Mouse (Mus musculus): ENCODE data around the gene Stxbp2. TPM values are rescaled to one million over a fixed set of nuclear protein-coding genes. Genes with fewer than 3 reads are reported as not detected.

The Stxbp2 gene
- polyA plus RNA-seq, 1 experiment from 2014 or later: 61.9 TPM

DNA sequence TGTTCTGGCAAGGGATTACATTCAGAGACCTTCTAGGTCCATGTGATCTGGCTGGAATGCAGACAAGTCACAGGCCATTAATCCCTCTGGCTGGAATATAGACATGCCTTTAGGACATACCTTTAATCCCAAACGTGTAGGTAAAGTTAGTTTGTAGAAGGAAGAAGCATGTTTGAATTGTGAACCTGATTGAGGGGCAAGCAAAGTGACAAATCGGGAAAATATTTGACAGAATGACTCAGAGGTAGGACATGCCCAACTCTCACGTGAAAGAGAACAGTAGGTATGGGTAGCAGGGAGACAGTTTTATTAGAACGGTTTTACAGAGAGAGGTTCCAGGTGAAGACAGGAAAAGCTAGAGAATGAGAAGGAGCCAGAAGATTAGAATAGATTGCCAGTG is 16.8 kb downstream of the Stxbp2 start:
- H3K4me1 ChIP-seq: no peaks in the 10 kb centered on the region
- H3K27me3 ChIP-seq: no peaks in the 10 kb centered on the region
- no peak overlapping the region for H3K4me3 ChIP-seq
- H3K27ac ChIP-seq (replicated peaks): no peak overlapping the region
- no peak overlapping the region for H3K9ac ChIP-seq (replicated peaks)
- WGBS: 81% methylated on average over 4 of the region's 4 CpGs
- H3K36me3 ChIP-seq: no peaks in the 10 kb centered on the region
- no peaks in the 10 kb centered on the region for H3K9me3 ChIP-seq
- no peak overlapping the region for H3K4me2 ChIP-seq (replicated peaks)
- no peak for ATAC-seq (replicated peaks)

DNA sequence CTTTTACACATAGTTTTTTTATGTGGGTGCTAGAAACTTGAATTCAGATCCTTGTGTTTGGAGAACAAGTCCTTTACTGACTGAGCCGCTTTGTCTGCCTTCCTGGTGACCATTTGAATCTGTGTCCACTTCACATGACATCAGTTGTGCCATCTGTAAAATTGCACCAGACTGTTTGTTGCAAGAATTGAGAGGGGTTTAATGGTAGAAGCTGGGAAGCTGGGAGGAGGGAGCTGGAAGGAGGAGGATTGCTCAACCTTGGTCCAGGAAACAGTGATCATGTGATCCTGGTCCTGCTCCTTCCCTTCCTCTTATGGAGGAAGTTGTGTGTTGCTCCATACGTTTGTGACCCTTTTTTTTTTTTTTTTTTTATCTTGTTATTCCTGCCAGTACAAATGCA is 17.5 kb downstream of the Stxbp2 start:
- Histone ChIP-seq H3K9ac (replicated peaks) (no peak overlapping the region), H3K36me3 (no peaks in the 10 kb centered on the region), H3K27ac (replicated peaks) (no peak overlapping the region), H3K27me3 (no peaks in the 10 kb centered on the region), H3K4me1 (no peaks in the 10 kb centered on the region), H3K4me3 (no peak overlapping the region), H3K9me3 (no peaks in the 10 kb centered on the region), H3K4me2 (replicated peaks) (no peak overlapping the region)
- WGBS: 72% methylated on average over 2 of the region's 2 CpGs
- no peak for ATAC-seq (replicated peaks)

DNA sequence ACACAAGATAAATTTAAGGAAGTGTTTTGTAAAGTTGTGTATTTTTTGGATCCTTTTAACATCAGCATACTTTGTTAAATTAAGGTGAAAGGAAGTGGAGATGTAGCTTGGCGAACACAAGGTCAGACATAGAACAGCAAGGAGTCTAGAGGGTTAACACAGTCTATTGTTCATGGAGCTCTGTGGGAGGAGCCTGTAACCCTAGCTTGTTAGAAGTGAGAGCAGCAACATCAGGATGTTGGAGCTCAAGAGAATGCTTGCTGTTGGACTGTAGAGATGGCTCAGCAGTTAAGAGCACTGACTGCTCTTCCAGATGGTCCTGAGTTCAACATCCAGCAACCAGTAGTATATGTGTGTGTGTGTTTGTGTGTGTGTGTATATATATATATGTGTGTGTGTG is 18.2 kb downstream of the Stxbp2 start:
- ATAC-seq (replicated peaks): no peak
- Histone ChIP-seq H3K27ac (replicated peaks) (no peak overlapping the region), H3K4me1 (no peaks in the 10 kb centered on the region), H3K4me2 (replicated peaks) (no peak overlapping the region), H3K27me3 (no peaks in the 10 kb centered on the region), H3K9ac (replicated peaks) (no peak overlapping the region), H3K36me3 (no peaks in the 10 kb centered on the region), H3K9me3 (no peaks in the 10 kb centered on the region), H3K4me3 (no peak overlapping the region)
- WGBS: 43% methylated on average over 1 of the region's 1 CpGs

DNA sequence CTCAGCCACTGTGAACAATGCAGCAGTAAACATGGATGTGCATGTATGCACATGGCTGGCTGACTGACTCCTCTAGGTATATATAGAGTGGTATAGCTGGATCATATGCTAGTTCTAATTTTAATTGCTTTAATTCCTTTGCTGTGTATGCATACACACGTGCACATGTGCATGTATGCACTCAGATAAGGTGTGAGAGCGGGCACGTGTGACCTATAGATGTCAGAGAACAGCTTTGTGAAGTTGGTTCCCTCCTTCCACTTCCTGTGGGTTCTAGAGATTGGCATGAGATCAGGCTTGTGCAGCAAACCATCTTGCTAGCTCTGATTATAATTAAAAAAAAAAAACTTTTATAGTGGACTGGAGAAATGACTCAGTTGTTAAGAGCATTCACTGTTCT is 22.1 kb downstream of the Stxbp2 start:
- Histone ChIP-seq H3K27me3 (no peaks in the 10 kb centered on the region), H3K9me3 (no peaks in the 10 kb centered on the region), H3K4me1 (0 out of 2 replicates have a peak, but pooled peaks cover 5% of the 10 kb centered on the region), H3K9ac (replicated peaks) (no peak overlapping the region), H3K36me3 (no peaks in the 10 kb centered on the region), H3K4me2 (replicated peaks) (no peak overlapping the region), H3K27ac (replicated peaks) (no peak overlapping the region), H3K4me3 (no peak overlapping the region)
- no peak for ATAC-seq (replicated peaks)
- WGBS: 71% methylated on average over 3 of the region's 3 CpGs

DNA sequence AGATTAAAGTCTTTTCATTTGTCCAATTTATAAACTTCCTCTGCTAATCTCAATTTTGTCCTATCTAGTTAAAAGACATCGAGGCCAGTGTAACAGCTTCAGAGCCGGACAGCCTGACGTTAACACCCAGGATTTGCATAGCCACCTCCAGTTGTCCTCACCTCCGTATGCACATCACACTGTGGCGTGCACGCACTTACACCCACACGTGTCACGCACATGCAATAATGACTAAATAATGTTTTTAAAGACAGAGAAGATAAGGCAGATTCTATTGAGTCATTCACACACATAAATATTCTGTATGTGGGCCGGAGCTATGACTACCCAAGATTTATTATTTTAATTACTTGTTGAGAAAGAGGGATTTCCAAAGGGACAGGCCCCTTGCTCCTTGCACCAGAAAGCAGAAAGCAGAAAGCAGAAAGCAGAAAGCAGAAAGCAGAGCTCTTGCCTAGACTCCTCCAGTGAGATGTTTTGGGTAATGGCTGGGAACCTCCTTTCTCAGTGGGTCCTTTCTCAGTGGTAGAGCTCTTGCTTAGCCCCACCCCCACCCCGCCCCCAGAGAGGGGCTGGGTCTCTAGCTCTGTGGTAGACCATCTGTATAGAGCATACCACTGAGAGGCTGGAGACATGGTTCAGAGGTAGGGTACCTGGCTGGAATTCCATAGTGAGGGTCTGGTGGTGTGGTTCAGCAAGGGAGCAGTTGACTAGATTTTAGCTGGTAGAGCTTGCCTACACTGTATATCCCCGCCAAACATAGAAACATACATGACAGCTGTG is 24.2 kb downstream of the Stxbp2 start:
- no peak overlapping the region for H3K27ac ChIP-seq (replicated peaks)
- 76% methylated on average over 11 of the region's 11 CpGs for WGBS
- no peak overlapping the region for H3K9ac ChIP-seq (replicated peaks)
- H3K4me3 ChIP-seq: no peak overlapping the region
- no peaks in the 10 kb centered on the region for H3K27me3 ChIP-seq
- H3K36me3 ChIP-seq: no peaks in the 10 kb centered on the region
- no peak for ATAC-seq (replicated peaks)
- H3K4me2 ChIP-seq (replicated peaks): no peak overlapping the region
- no peaks in the 10 kb centered on the region for H3K9me3 ChIP-seq
- 0 out of 2 replicates have a peak, but pooled peaks cover 5% of the 10 kb centered on the region for H3K4me1 ChIP-seq

DNA sequence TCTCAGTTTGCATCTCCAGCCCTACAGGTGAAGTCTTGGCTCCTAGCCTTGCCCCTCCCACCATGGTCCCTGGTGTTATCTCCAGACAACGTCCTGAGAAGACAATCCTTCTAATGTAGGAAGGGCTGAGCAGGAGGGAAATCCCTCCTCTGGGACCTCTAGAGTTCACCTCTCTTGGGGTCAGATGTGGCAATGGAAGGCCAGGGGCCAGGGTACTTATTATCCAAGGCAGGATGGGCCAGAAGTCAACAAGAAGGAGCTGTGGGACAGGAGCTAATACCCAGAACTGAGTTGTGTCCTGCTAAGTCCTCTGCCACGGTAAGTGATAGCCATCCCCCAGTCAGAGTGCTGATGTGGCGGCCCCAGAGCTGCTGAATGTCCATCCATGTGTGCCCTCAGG is 24.8 kb downstream of the Stxbp2 start, which contains the start of gene Retn:
Retn (plus strand) TSS at position 245 of the 400 bp plus-strand sequence.
- Histone ChIP-seq H3K4me2 (replicated peaks) (no peak within 1 kb of the TSS), H3K4me1 (0 out of 2 replicates have a peak, but pooled peaks cover 5% of the 10 kb centered on the region), H3K36me3 (no peaks in the 10 kb centered on the region), H3K27ac (replicated peaks) (no peak within 1 kb of the TSS), H3K9me3 (no peaks in the 10 kb centered on the region), H3K9ac (replicated peaks) (no peak within 1 kb of the TSS), H3K27me3 (no peaks in the 10 kb centered on the region), H3K4me3 (no peak within 1 kb of the TSS)
- no peak for ATAC-seq (replicated peaks)
- WGBS: 81% methylated on average over 3 of the region's 3 CpGs

DNA sequence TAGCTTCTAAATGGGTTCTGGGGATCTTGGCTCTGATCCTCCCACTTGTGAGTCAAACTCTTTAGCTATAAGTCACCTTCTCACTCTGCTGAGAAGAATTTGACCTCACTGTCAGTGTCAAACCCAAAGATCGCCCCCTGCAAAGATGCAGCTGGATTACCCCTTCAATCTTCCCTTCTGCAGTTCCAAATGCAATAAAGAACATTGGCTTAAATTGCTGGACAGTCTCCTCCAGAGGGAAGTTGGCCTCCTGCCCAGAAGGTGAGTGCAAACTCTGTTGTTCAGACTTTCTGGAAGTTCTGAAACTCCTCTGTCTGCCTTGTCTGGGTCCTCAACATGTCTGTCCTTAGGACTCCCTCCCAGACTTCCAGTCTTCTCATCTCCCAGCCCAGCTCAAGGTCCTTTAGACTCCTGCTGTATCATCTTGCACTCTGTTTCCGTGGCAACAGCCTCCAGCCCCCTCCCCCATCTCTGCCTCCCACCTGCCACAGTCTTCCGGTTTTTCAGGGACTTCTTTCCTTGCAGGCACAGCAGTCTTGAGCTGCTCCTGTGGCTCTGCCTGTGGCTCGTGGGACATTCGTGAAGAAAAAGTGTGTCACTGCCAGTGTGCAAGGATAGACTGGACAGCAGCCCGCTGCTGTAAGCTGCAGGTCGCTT is 26.1 kb downstream of the Stxbp2 start:
- Histone ChIP-seq H3K4me2 (replicated peaks) (no peak overlapping the region), H3K4me1 (0 out of 2 replicates have a peak, but pooled peaks cover 5% of the 10 kb centered on the region), H3K36me3 (no peaks in the 10 kb centered on the region), H3K27me3 (no peaks in the 10 kb centered on the region), H3K9ac (replicated peaks) (no peak overlapping the region), H3K4me3 (no peak overlapping the region), H3K27ac (replicated peaks) (no peak overlapping the region), H3K9me3 (no peaks in the 10 kb centered on the region)
- ATAC-seq (replicated peaks): no peak; the same call in 1 of the 2 replicates
- 20% methylated on average over 7 of the region's 7 CpGs for WGBS

DNA sequence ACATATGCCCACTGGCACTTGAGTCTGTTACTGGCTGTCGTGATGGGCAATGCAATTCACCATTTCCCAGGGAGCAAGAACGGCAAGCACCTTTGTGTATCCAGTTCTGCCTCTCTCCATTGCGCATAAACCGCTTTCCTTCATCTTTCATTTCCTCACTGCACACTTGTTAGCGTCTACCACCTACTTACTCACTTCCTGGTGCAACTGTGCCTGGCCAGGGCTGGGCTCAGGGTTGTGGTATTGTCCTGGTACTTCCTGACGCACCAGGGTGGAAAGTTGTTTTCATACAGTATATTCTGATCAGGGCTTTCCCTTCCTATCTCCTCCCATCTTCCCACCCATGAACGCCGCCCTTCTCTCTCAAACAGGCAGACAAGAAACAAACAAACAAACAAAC is 30.1 kb downstream of the Stxbp2 start:
- no peaks in the 10 kb centered on the region for H3K36me3 ChIP-seq
- no peaks in the 10 kb centered on the region for H3K27me3 ChIP-seq
- WGBS: 82% methylated on average over 8 of the region's 8 CpGs
- no peaks in the 10 kb centered on the region for H3K9me3 ChIP-seq
- no peak for ATAC-seq (replicated peaks)
- no peak overlapping the region for H3K4me3 ChIP-seq
- no peak overlapping the region for H3K4me2 ChIP-seq (replicated peaks)
- no peak overlapping the region for H3K27ac ChIP-seq (replicated peaks)
- 0 out of 2 replicates have a peak, but pooled peaks cover 5% of the 10 kb centered on the region for H3K4me1 ChIP-seq
- H3K9ac ChIP-seq (replicated peaks): no peak overlapping the region

DNA sequence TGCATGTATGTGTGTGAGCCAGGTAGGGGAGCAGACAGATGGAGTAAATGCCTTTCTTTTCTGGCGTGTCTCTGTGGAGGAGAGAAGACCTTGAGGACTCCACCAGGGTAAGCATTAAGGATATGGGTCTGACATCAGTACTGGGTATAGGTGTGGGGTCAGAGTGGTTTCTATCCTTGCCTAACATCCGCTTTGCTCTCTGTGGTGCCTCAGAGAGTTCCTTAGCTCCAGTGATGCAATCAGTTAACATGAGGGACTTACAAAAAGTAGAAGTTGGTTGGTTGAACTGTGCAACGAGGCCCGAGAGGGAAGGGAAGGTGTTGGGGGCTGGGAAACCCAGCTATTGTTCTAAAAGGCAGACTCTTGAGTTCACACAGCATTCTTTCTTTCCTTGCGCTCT is 33.6 kb downstream of the Stxbp2 start:
- H3K9me3 ChIP-seq: no peaks in the 10 kb centered on the region

DNA sequence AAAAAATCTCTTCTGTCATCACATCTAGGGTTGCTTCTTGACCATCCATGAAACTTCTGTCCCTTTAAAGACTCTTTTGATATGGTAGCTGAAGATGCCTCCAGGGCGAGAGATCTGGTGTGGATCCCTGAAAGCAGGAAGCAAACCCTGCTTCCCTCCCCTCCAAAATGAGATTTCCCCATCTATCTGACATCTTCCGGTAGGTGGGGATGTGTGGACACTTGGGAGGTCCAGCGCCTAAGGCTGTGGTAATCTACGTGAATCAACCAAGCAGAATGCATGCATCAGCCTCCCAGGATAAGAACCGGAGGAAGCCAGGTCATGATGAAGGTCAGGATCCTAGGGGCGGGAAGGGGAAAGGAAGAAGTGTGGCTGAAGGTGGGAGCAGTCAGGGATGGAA is 34.8 kb downstream of the Stxbp2 start, which contains the start of gene Mcemp1:
Mcemp1 (plus strand) TSS at position 248 of the 400 bp plus-strand sequence.
- Histone ChIP-seq H3K27ac (replicated peaks) (no peak within 1 kb of the TSS), H3K9me3 (no peaks in the 10 kb centered on the region), H3K9ac (replicated peaks) (no peak within 1 kb of the TSS), H3K27me3 (no peaks in the 10 kb centered on the region), H3K36me3 (no peaks in the 10 kb centered on the region), H3K4me2 (replicated peaks) (no peak within 1 kb of the TSS), H3K4me3 (no peak within 1 kb of the TSS), H3K4me1 (no peaks in the 10 kb centered on the region)
- no peak for ATAC-seq (replicated peaks)
- WGBS: 85% methylated on average over 6 of the region's 6 CpGs

More for the DNA sequence above, 33.6 kb downstream of the Stxbp2 start:
- H3K4me3 ChIP-seq: no peak overlapping the region
- H3K4me1 ChIP-seq: no peaks in the 10 kb centered on the region
- H3K27me3 ChIP-seq: no peaks in the 10 kb centered on the region
- no peak overlapping the region for H3K9ac ChIP-seq (replicated peaks)
- no peak overlapping the region for H3K4me2 ChIP-seq (replicated peaks)
- 63% methylated on average over 4 of the region's 5 CpGs for WGBS
- H3K27ac ChIP-seq (replicated peaks): no peak overlapping the region
- ATAC-seq (replicated peaks): no peak
- H3K36me3 ChIP-seq: no peaks in the 10 kb centered on the region

DNA sequence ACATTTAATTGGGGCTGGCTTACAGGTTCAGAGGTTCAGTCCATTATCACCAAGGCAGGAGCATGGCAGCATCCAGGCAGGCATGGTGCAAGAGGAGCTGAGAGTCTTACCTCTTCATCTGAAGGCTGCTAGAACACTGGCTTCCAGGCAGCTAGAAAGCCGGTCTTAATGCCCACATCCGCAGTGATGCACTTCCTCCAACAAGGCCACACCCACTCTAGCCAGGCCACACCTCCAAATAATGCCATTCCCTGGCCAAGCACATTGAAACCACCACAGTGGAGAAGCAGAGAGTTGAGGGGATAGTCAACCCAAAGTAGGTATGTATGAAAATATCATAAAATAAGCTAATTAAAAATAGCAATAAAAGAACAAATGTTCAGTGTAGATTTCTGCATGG is 39.6 kb downstream of the Stxbp2 start:
- Histone ChIP-seq H3K4me3 (no peak overlapping the region), H3K27ac (replicated peaks) (no peak overlapping the region), H3K9ac (replicated peaks) (no peak overlapping the region), H3K36me3 (no peaks in the 10 kb centered on the region), H3K4me2 (replicated peaks) (no peak overlapping the region), H3K9me3 (no peaks in the 10 kb centered on the region), H3K27me3 (no peaks in the 10 kb centered on the region), H3K4me1 (peaks cover 6% of the 10 kb centered on the region; the same call in 1 of the 2 replicates)
- no peak for ATAC-seq (replicated peaks)
- 81% methylated on average over 2 of the region's 2 CpGs for WGBS

DNA sequence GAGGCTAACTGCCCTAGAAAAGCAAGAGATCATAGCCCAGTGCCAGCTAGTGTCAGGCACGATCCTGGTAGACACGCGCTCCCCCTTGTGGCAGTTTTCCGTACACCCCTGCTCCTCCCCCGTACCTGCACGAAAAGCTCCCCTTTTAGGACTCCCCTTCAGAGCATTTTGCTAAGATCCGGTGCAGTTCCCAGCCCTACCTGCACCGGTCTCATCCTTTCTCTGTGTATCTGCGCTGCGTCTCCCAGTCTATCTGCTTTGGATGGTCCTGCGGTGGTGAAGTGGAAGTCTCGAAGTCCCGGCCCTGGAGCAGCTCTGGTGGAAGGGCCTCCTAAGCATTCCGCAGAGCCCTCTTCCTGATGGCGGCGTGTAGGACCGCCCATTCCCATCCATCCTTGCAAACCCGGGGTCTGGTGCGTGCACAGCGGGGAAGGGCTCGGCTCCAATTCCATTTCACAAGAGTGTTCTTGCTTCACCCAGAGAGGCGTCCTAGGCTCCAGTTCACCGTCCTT is 41.3 kb downstream of the Stxbp2 start, which contains the start of gene Fcor:
Fcor (minus strand) TSS at position 383 of the 512 bp plus-strand sequence.
- no peaks in the 10 kb centered on the region for H3K9me3 ChIP-seq
- peak within 1 kb of the TSS; percentile 54 for H3K9ac ChIP-seq (replicated peaks)
- peak within 1 kb of the TSS; percentile 56 for H3K4me3 ChIP-seq
- ATAC-seq (replicated peaks): peak; percentile 90
- H3K4me1 ChIP-seq: peaks cover 13% of the 10 kb centered on the region
- WGBS: under 1% methylated on average over 23 of the region's 23 CpGs
- H3K27ac ChIP-seq (replicated peaks): peak within 1 kb of the TSS; percentile 81
- H3K36me3 ChIP-seq: no peaks in the 10 kb centered on the region
- H3K27me3 ChIP-seq: no peaks in the 10 kb centered on the region
- peak within 1 kb of the TSS; percentile 62 for H3K4me2 ChIP-seq (replicated peaks)

All from forebrain, embryonic 15.5 days (tissue).